Mouse (Mus musculus) C2C12 (cell line): ENCODE data around the gene Pgm1.

Experiments used
- CEBPB ChIP-seq: IDR thresholded peaks from one replicate; pipeline ENCODE4 v1.6.1; 2011; ENCODE audit warnings: low read depth, mild to moderate bottlenecking, control low read depth, moderate library complexity
- CTCF ChIP-seq: IDR thresholded peaks from one replicate; pipeline ENCODE4 v1.5.1; 2011; ENCODE audit not compliant: control insufficient read depth, insufficient read depth, insufficient read length
- USF1 ChIP-seq: IDR thresholded peaks from one replicate; pipeline ENCODE4 v1.6.1; 2011; ENCODE audit warnings: low read depth, mild to moderate bottlenecking, control low read depth, moderate library complexity

GRCm38 (mm10) chr4:99958084-99958815 lies 29.0 kb downstream of the Pgm1 start:
- no peak for TF ChIP-seq CEBPB
- TF ChIP-seq CTCF: no peak
- TF ChIP-seq USF1: no peak
